Mouse (Mus musculus): ENCODE results near the gene Il6st.

DNA sequence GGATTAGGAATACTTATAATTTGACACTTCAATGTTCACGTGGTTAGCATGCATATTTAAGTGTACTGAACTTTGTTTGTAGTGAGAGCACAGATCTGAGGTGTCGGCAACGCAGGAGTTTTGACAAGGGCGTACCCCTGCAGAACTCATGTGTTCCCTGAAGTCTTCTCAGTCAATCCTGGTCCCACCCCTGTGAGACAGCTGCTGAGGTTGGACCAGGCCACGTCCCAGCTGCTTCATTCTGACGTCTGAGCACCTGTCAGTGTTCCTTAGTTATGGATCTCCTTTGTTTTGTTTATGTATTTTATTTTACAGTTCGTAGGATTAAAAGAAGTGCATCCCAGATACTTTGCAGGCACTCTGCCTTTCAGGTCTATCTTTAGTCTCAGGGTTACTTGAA is 19.1 kb downstream of the Il6st start:
- TF ChIP-seq CTCF (IDR thresholded peaks at IDR 0.05; ENCODE audit: extremely low read depth, insufficient read depth, insufficient read length, insufficient replicate concordance) (no peak), POLR2A (IDR thresholded peaks at IDR 0.05; ENCODE audit: low read depth, low read length) (no peak)
